Mouse (Mus musculus) cerebellum, postnatal 10 days (tissue): Measurements from ENCODE around the gene Sp1.
A peak's percentile ranks its signal among the peaks of the same experiment; 100 is the strongest.

Experiments used
- DNase-seq, 2 experiments: peaks; one replicate each; pipeline ENCODE4 v3.0.0; 2021; ENCODE audit warnings: mixed read lengths in 2 of 2

Gene Sp1

GRCm38 (mm10) chr15:102399229-102400221 lies 6.4 kb upstream of the Sp1 start:
- peak; percentile 63 to 74 for DNase-seq

- DNase-seq = no peak
These were observed 5.4 kb upstream of the Sp1 start for GRCm38 (mm10) chr15:102400476-102401045.

GRCm38 (mm10) chr15:102401278-102401677 lies 4.7 kb upstream of the Sp1 start:
- no peak for DNase-seq

- DNase-seq = no peak
These were observed 3.7 kb upstream of the Sp1 start for GRCm38 (mm10) chr15:102402210-102402609.

- no peak for DNase-seq
These were observed 1.1 kb upstream of the Sp1 start for GRCm38 (mm10) chr15:102404608-102405488.

- peak; percentile 78 to 86 for DNase-seq
These were observed 411 bp downstream of the Sp1 start for GRCm38 (mm10) chr15:102406196-102406911.

- no peak for DNase-seq
These were observed 1.1 kb downstream of the Sp1 start for GRCm38 (mm10) chr15:102406912-102407580.

- DNase-seq = peak in 1 of 2 experiments; percentile 12
These were observed 2.0 kb downstream of the Sp1 start for GRCm38 (mm10) chr15:102407681-102408557.

GRCm38 (mm10) chr15:102408558-102409130 lies 2.7 kb downstream of the Sp1 start:
- DNase-seq = no peak

- DNase-seq = no peak
These were observed 3.3 kb downstream of the Sp1 start for GRCm38 (mm10) chr15:102409286-102409685.

GRCm38 (mm10) chr15:102411077-102411476 lies 5.1 kb downstream of the Sp1 start:
- no peak for DNase-seq

- no peak for DNase-seq
These were observed 7.7 kb downstream of the Sp1 start for GRCm38 (mm10) chr15:102413687-102414086.

- DNase-seq = no peak
These were observed 11.6 kb downstream of the Sp1 start for GRCm38 (mm10) chr15:102417524-102417923.

- DNase-seq = no peak
These were observed 15.0 kb downstream of the Sp1 start for GRCm38 (mm10) chr15:102420986-102421385.

- DNase-seq = peak; percentile 68 to 76
These were observed 15.5 kb downstream of the Sp1 start for GRCm38 (mm10) chr15:102421437-102421836.

GRCm38 (mm10) chr15:102423602-102424240 lies 17.8 kb downstream of the Sp1 start:
- no peak for DNase-seq

GRCm38 (mm10) chr15:102424657-102425056 lies 18.7 kb downstream of the Sp1 start:
- DNase-seq = no peak

- DNase-seq = no peak
These were observed 21.0 kb downstream of the Sp1 start for GRCm38 (mm10) chr15:102426963-102427362.

- DNase-seq = no peak
These were observed 26.1 kb downstream of the Sp1 start for GRCm38 (mm10) chr15:102432046-102432445.

- DNase-seq = no peak
These were observed 27.2 kb downstream of the Sp1 start for GRCm38 (mm10) chr15:102433173-102433572.
